Mouse (Mus musculus) spleen, postnatal 36 days (tissue): ENCODE measurements around the gene Sdhb.

ENCODE experiments used
- DNase-seq, 2 experiments: peaks; one replicate each; pipeline ENCODE4 v3.0.0; 2022; ENCODE audit warnings: low spot score in 2 of 2, mixed read lengths in 1 of 2

Sdhb gene

GRCm38 (mm10) chr4:141011556-141012328, 50.7 kb downstream of the Sdhb start:
- no peak for DNase-seq

DNA sequence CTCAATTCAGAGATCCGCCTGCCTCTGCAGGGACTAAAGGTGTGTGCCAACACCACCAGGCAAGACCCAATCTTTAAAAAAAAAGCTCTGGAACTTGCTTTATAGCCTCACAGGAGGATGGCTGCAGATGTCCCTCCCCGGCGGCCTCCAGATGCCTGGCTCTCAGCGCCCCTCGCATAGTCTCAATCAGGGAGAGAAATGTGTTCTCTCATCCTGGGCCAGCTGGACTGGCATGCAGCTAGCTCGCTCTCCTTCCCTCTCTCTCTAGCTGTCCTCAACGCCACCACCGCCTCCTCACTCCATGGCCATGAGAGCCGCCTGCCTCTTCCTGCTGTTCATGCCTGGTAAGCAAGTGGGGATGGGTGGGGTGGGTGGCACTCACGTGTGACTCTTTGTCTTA, 51.6 kb downstream of the Sdhb start:
- no peak for DNase-seq

- DNase-seq, result no peak
Measured at GRCm38 (mm10) chr4:141014114-141014513, 53.1 kb downstream of the Sdhb start.

DNA sequence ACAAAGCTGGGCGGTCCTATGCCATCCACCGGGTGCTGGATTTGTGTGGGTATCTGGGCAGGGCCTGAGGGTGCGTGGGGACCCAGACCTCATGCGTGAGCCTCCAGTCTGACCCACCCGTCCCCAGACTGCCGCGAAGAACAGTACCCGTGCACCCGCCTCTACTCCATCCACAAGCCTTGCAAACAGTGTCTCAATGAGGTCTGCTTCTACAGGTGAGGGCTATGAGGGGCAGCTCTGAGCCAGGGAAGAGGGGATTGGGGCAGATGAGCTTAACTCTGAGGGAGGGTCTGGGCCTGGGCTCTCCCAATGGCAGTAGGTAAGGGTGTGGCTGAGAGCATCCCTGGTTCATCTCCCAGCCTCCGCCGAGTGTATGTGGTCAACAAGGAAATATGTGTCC, 53.9 kb downstream of the Sdhb start:
- no peak for DNase-seq

DNA sequence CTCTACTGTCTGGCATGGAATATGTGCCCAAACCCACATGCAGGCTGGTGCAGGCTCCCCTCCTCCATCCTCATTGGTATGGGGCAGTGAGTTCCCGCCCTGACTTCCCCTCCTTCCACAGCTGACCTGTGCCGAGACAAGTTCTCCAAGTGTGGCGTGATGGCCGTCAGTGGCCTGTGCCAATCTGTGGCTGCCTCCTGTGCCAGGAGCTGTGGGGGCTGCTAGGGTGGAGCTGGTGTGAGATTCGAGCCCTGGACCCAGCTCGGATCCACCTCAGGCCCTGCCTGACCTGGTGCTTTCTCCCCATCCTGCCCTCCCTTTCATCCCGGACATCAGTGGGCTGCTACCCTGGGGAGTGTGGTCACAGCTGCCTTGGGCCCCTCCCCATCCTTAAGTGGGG, 54.4 kb downstream of the Sdhb start:
- DNase-seq, result no peak

DNA sequence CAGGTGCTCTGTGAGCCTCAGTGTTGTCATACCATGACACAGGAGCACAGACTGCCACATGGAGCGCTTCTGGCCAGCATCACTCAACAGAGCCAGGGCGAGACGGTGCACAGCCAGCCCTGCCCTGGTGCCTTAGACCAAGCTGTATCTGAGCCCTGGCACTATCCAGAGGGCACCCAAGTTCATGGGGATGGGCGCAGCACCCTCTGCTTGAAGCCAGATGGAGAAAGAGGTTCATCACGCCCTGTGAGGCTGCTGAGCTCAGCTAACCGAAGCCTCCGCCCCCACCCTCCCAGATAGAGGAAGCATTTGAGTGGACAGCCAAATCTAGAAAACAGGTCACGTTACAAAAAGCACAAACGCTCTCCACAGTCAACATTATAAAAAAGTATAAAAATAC, 55.3 kb downstream of the Sdhb start:
- DNase-seq, result no peak

DNA sequence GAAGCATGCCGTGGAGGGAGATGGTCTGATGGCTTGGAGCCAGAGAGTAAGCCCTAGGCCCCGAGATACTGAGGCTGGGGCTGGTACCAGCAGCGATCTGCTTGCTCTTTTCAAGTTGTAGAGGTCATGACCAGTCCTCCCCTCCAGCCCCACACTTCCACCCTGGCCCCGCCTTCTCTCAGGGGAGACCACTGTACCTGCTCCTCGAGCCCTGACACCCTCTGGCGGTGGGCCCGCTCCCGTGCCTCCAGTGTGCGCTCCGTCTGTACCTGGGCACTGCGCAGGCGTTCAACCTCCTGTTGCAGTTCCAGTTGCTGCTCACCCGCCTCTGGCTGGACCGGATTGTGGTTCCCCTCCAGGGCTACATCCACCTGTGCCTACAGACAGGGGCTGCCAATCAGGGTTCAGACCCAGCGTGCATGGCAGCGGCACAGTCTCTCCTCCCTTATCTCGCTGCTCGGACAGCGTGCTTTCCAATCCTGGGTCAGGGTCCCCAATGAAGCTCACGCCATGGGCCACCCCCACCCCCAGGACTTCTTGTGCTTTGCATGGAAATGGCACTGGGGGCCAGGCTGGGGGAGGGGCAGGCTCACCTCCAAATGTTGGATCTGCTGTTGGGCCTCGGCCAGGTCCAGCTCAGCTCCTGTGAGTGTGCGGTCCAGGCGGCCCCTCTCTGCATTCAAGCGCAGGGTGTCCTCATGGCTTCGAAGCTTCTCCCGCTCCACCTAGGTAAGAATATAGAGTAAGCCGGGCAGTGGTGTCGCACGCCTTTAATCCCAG, 56.8 kb downstream of the Sdhb start:
- DNase-seq, result no peak

DNA sequence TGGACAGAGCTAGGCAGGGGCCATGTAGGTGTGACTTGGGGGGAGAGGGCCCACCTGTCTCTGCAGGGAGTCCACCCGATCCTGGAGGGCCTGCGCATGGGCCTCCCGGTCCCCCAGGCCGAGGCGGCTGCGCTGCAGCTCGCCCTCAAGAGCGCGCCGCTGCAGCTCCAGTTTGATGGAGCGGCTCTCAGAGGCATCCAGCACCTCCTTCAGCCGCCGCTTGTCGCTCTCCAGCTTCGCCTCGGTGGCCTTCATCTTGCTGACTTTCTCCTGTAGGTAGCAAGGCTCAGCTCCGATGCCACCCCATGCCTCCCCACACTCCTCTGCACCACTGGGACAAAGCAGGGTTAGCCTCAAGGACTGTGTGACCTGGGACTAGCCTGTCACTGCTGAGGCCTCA, 59.2 kb downstream of the Sdhb start:
- no peak for DNase-seq

DNA sequence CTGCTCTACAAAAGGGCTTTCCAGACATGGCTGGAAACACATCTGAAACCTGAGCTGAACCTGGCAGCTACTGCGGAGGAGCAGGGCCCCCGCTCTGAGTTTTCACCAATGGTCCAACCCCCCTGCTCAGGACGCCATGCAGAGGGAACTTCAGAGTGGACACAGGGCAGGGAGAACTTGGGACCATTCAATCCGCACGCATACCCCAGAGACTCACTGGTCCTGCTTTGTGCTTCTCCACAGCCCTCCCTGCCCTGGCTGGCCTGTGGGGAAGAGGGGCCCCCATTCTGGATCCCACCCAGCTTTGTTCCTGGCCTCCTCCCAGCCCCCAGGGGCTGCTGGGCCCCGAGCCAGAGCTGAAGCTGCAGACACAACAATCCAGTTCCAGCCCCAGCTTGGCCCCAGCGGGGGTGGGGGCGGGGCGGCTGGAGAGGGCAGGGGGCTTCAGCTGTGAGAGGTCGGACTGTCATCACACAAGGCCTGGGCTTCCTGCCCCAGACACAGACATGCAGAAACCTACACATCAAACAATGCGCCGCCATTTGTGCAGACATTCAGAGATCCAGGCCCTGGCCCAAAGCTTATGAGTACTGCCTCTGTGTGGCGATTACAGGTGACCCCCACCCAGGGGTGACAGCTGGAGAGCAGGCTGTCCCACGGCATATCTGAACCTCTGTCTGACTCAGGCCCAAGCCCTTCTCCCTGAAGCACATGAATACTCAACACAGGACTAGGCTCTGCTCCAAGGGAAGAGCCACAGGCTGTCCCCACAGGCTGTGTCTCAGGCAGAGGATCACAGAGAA, 60.0 kb downstream of the Sdhb start:
- DNase-seq, result no peak

GRCm38 (mm10) chr4:141021614-141021929, 60.6 kb downstream of the Sdhb start:
- no peak for DNase-seq

- DNase-seq, result no peak
Measured at GRCm38 (mm10) chr4:141024052-141024451, 63.0 kb downstream of the Sdhb start.

- DNase-seq, result no peak
Measured at GRCm38 (mm10) chr4:141024992-141025391, 64.0 kb downstream of the Sdhb start.
